Mouse (Mus musculus): ENCODE data around the gene Tmem109.

The Tmem109 gene

GRCm38 (mm10) chr19:10881426-10882154, at the start of gene Tmem109:
Gene Tmem109, minus strand, starts transcription at chr19:10882001.
- peak; percentile 96 for DNase-seq (ENCODE audit: low read depth, low spot score)

DNA sequence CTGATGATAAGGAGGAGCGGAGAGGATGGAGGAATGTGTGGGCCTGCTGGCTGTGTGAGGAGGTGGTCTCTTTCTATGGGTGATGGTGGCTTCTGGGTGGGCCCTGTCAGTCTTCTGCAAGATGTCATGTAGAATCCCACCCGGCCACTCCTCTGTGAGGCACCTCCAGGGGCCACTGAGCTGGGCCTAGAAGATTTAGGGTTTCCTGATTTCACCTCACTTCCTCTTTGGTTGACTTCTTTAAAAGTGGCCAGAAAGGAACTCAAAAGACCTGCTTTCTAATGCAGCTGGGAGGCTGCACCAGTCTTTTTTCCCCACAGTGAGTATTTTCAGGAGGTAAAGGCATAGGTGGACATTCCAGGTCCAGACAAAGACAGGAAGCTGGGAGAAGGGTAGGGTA, 48.8 kb upstream of the Tmem109 start:
- DNase-seq (ENCODE audit: low read depth, low spot score): no peak

DNA sequence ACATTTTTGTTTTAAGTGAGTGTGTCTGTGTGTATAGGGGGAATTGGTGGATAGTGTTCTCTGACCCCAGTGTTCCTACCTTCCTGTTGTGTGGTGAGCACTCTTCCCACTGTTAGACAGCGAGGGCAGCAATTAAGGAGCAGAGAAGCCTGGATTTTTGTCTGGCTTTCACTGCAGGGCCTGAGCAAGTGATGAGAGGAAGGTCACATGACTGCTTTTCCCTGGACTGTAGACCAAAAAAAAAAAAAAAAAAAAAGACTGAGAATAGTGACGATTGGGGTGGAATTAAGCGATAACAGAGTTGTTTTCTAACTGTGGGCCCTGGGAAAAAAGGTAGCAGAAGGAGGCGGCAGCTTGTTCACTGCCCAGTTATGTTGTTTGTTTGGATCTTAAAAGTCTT, 44.9 kb upstream of the Tmem109 start:
- no peak for DNase-seq (ENCODE audit: low read depth, low spot score)

DNA sequence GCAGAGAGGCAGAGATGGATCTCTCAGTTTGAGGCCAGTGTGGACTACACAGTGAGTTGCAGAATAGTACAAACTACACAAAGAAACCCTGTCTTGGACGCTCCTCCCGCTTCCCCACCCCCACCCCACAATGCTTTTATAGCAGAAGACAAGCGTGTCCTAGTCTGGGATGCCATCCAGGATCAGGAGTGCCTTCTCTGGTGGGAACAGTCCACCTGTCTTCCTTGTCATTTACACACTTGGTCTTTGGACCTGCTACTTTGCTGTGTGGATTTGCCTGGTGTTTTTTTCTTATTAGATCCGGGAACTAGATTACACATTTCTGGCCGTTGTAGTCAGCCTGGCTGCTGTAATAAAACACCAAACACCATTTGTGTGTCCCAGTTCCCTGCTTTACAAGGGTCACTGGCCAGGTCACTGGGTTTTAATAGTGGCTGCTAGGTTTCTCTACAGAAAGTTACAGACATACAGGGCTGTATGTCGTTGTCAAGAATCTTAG, 44.4 kb upstream of the Tmem109 start:
- no peak for DNase-seq (ENCODE audit: low read depth, low spot score)

DNA sequence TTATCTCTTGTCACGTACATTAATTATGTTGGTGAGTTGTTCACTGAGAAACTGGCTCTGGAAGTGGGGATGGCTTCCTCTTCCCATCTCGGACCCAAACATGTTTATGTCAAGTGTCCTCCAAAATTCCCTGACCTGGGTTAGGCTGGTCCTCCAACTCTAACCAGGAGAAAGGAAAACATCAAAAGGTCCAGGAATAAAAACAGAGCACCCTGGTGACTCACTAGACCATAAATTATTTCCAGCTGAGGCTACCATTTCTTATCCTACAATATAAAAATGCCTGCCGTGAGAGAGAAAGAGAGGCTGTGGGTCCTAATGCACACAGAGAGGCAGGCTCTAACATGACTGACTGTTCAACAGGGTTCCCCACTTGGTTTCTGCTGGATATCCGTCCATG, 42.4 kb upstream of the Tmem109 start:
- DNase-seq (ENCODE audit: low read depth, low spot score): no peak

DNA sequence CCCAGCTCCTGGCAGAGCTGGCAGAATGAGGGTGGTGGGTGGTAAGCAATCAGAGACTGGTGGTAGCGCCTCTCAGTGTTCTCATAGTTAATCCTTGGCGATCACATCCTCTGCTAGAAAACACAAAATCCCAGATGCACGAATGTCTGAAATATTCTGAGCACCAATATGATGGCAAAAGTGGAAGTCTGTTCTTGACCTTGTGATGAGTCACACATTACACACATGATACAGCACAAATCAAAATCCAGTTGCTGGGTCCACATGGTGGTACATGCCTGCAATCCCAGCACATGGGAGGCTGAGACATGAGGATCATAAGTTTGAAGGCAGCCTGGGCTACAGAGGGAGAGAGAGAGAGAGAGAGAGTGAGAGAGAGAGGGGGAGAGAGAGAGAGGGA, 39.3 kb upstream of the Tmem109 start:
- no peak for DNase-seq (ENCODE audit: low read depth, low spot score)

DNA sequence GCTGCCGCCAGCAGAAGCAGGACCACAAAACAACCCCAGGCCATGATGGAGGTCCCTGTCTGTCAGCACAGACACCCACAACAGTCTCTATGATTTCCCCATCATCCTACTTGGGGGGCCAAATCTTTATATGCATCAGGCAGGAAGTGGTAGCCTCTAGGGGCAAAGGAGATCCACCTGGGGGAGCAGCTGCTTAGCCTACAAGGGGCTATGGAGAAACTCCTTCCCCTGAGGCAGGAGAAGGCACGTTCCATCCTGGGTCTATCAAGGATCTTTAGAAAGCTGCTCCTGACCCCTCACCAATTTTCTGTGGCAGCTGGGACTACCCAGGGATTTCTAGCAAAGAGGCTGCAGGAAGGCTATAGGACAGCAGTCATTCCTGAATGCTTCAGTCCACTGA, 38.7 kb upstream of the Tmem109 start, which contains the start of gene Zp1:
Gene Zp1 (minus strand): TSS at position 101 of the 400 bp plus-strand sequence.
- DNase-seq (ENCODE audit: low read depth, low spot score): no peak

DNA sequence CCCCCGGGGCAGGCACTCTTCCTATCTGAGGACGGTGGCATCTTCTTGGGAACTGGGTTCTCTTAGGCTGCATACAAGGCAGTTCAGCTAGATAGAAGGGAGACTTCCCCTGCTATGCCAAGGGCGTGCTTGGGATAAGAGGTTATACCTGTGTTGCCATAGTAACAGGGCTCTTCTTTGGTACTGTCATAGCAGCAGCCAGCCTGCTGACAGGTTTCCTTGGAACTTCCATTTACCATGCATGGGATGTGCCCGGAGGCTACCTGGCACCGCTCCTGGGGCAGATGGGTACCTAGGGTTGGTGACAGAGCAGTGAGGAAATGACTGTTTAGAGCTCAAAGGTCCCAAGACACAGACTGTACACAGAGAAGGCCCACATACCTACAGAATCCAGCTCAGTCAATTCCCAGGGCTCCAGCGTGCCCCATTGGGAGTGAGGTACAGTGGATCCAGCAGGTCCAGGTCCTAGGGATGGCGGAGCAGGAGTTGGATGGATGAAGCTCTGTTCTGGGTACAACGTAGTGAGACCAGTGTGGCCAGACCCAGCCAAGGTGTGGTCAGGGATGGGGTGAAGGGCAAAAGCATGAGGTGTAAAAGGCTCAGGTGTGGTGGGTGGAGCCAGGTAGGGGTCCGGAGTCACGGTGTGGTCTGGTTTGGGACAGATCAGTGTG, 36.7 kb upstream of the Tmem109 start:
- DNase-seq (ENCODE audit: low read depth, low spot score): no peak

DNA sequence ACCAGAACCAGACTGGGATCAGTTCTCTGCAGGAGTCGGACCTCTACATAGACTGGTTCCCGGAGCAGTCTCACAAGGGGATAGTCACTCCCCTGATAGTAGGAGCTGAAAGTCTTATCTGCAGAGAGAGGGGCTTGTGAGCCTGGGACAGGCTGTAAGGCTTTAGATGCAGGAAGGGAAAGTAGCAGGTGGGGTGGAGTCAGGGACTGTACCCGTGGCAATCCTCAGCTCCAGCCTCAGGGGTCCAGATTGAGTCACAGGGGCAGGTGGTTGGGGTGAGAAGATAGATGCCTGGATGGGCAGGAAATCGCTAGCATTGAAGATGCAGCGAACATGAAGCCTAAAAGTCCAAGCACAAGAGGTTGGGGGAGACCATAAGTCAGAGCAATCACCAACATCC, 34.7 kb upstream of the Tmem109 start:
- no peak for DNase-seq (ENCODE audit: low read depth, low spot score)

DNA sequence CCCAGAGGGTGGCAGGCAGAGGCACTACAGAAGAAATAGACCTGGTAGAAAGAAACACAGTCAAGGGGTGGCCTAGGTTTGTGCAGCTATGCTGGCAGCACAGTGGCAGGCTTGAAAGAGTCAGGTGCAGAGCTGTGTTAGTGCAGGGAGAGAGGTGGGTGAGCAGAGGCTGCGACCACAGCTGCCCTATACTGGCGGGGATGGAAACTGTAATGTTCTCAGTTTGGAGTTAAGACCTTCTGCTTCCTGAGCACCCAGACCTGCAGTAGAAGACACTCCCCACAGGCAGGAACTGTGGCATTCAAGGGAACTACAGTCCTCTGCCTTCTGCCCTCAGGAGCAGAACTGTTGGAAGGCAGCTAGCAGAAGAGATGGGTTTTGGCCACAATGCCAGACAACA, 33.1 kb upstream of the Tmem109 start:
- no peak for DNase-seq (ENCODE audit: low read depth, low spot score)

DNA sequence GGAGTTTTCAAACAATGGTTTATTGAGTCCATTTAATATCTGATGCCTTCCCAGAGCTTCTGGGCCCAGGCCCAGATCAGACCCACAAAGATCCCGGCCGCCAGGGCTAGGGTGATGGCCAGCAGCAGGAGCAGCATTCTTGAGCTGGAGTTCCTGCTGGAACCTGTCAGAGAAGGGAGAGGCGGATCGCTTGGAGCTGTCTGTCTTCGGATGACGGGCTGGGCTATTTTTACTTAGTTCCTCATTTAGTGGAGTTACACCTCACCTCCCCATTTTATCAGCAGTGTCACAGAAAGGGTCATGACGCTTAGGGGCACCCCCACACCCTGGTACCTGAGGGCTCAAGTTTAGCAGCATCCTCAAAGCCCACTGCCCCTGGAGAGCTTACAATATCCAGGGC, 32.5 kb upstream of the Tmem109 start:
- no peak for DNase-seq (ENCODE audit: low read depth, low spot score)

- no peak for DNase-seq (ENCODE audit: low read depth, low spot score)
These were observed 27.4 kb upstream of the Tmem109 start for GRCm38 (mm10) chr19:10909087-10909721.

DNA sequence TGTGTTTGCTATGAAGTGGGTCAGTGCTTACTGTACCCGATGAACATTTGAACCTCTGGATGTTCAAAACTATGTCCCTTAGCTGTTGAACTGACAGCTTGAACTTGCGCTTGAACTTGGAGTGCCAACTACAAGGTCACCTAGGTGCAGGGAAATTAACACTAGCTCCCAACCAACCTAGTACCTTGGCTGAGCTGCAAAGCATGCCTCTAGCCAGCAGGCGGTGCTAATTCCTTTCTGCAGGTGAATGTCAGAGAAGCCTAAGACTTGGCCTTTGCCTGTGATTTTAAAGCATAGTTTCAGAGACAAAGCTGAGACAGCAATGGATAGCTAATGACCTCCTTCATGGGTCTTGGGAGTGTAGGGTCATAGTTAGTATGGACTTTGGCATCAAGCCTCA, 26.1 kb upstream of the Tmem109 start:
- peak; percentile 60 for DNase-seq (ENCODE audit: low read depth, low spot score)

DNA sequence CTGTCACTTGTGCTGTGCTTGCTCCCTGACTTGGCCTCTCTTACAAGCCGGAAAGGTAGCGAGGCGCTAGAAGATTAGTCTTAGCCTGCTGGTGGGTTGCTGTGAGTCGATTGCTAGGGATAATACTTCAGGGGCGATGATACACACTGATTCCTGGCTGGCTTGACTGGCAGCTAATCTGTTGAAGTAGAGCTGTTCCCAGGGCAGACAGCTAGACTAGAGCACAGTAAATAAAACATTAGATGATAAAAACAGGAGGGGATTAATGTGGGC, 23.9 kb upstream of the Tmem109 start:
- DNase-seq (ENCODE audit: low read depth, low spot score): no peak

DNA sequence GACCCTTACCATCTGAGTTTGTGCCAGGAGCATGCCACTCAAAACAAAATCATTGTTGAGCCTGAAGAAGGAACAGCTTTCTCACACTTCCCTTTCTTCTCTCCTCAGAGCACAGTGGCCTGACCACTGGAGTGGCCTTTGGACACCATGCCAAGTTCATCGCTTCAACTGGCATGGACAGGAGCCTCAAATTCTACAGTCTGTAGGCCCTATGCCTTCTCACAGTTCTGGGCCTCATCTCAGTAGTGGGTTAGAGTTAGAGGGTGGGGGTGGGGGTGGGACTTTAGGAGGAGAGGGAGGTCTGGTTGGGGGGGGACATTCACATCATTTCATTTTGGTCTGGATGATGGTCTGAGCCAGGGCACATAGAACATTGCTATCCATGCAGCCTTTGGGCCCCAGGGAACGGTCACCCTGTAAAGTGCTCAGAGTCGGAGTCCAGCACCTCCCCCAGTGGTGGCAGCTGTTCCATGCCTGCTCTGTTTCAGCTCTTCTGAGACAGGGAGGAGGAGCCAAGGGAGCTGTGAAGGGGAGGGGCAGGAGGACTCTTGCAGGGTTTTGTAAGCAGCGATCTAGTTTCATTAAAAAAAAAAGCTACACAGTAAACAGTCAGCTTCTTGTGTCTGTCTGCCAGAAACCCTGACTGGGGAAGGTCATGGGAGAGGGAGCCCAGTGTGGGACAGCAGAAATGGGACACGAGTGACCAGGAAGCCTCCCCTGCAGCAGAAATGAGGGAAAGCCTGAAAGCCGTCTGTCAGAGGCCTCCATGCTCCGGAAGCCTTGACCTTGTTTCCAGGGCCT, 23.3 kb upstream of the Tmem109 start:
- no peak for DNase-seq (ENCODE audit: low read depth, low spot score)

DNA sequence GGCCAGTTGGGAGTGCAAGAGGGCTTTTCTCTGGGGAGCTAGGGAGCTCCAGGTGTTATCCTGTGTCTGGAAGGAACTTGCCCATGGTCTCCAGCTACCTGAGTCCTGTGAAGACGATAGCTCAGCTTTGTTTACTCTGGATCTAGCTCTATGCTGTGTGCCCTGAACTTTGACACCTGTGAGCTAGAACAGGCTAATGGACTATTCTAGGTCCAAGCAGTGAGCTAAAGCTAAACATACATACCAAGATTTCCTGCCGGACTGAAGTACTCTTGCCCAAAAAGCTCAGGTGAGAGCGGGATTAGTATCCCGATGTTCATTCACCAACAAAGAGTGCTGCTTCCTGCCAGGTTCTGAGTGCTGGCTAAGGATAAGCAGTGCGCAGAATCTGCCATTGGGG, 22.7 kb upstream of the Tmem109 start:
- DNase-seq (ENCODE audit: low read depth, low spot score): no peak

- no peak for DNase-seq (ENCODE audit: low read depth, low spot score)
These were observed 19.2 kb upstream of the Tmem109 start for GRCm38 (mm10) chr19:10901046-10901445.

- no peak for DNase-seq (ENCODE audit: low read depth, low spot score)
These were observed 18.5 kb upstream of the Tmem109 start for GRCm38 (mm10) chr19:10900315-10900714.

- no peak for DNase-seq (ENCODE audit: low read depth, low spot score)
These were observed 15.7 kb upstream of the Tmem109 start for GRCm38 (mm10) chr19:10897491-10897890.

GRCm38 (mm10) chr19:10896849-10897248, 15.0 kb upstream of the Tmem109 start:
- DNase-seq (ENCODE audit: low read depth, low spot score): no peak

DNA sequence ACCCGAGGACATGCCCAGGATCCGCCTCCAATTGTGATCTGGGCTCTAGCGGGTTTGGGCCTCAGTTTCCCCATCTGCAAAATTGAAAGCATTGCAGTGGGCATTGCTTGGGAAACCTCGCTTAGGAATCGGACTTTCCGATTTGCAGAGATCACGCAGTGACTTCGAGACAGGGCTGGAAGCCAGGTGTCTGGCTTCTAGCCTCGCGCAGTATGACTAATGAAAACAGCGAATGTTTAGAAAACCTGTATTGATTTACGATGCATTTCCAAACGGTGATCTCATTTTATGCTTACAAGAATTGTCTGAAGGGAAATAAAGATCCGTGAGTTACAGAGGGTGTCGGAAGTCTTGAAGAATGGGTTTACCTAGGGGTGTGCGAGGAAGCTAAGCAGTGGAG, 13.9 kb upstream of the Tmem109 start:
- DNase-seq (ENCODE audit: low read depth, low spot score): no peak

DNA sequence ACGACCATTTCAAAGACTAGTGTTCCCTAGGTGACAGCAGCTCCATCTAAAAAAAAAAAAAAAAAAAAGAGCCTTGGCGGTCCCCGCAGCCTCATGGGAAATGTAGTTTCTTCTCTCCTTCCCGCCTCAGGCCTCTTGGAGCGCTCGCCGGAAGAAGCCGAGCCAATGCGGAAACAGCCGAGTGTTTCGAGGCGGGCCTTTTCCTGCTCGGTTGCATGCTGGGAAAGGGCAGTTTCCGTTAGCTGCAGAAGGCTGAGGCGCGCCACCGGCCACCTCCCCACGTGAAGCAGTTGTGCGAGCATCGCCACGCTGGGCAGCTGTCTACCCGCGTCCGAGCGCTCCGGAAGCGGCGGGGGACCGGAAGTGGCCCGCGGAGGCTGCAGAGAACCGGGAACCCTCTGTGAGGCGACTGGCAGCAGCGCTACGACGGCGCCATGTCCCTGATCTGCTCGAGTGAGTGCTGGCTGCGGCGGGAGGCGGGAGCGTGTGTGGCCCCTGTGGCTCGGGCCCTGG, 13.3 kb upstream of the Tmem109 start, which contains the start of gene Prpf19:
Gene Prpf19 (plus strand): TSS at position 216 of the 513 bp plus-strand sequence.
- DNase-seq (ENCODE audit: low read depth, low spot score): peak; percentile 94

Data from ES-CJ7 (cell line).